Mouse (Mus musculus) heart, embryonic 16.5 days (tissue): ENCODE results near the gene Rps16. TPM values are rescaled to one million over a fixed set of nuclear protein-coding genes. Genes with fewer than 3 reads are reported as not detected.

Experiments
- ATAC-seq: fragments of 200-750 bp; cut with Nextera tagmentation; replicated peaks from 2 replicates; pipeline ENCODE4 v1.8.0; 2017; ENCODE audit warnings: moderate number of reproducible peaks; ENCODE audit not compliant: insufficient read depth, low FRiP score; ENCODE audit errors: extremely low read depth
- H3K27ac ChIP-seq: fragments of 300-500 bp; sonication (generic); 2 replicates; pipeline ENCODE4 v1.5.1; 2014; ENCODE audit warnings: mild to moderate bottlenecking, low read length, control low read depth, moderate library complexity
- H3K27me3 ChIP-seq: fragments of 300-500 bp; sonication (generic); 2 replicates; pipeline ENCODE4 v1.6.1; 2014; ENCODE audit warnings: low read length, mixed read lengths; ENCODE audit not compliant: control insufficient read depth, insufficient read depth
- H3K36me3 ChIP-seq: fragments of 300-500 bp; sonication (generic); 2 replicates; pipeline ENCODE4 v1.6.1; 2014; ENCODE audit not compliant: control insufficient read depth, insufficient read depth
- H3K4me1 ChIP-seq: fragments of 300-500 bp; sonication (generic); 2 replicates; pipeline ENCODE4 v1.6.1; 2014; ENCODE audit warnings: low read length, mixed read lengths; ENCODE audit not compliant: control insufficient read depth, insufficient read depth
- H3K4me2 ChIP-seq: fragments of 300-500 bp; sonication (generic); 2 replicates; pipeline ENCODE4 v1.6.1; 2014; ENCODE audit warnings: low read depth, mild to moderate bottlenecking, control low read depth, low read length
- H3K4me3 ChIP-seq: fragments of 300-500 bp; sonication (generic); 2 replicates; pipeline ENCODE4 v1.5.1; 2014; ENCODE audit warnings: mild to moderate bottlenecking, control low read depth, low read length
- H3K9ac ChIP-seq: fragments of 300-500 bp; sonication (generic); 2 replicates; pipeline ENCODE4 v1.6.1; 2014; ENCODE audit warnings: low read length, control low read depth
- H3K9me3 ChIP-seq: fragments of 300-500 bp; sonication (generic); replicated peaks from 2 replicates; pipeline ENCODE4 v1.6.1; 2016; ENCODE audit warnings: low read length; ENCODE audit not compliant: control insufficient read depth
- WGBS: fragments of 180-500 bp; shearing (Covaris S2); extraction: QIAGEN DNeasy Blood & Tissue Kit; methylation state at CpG from one replicate; pipeline ENCODE4 v1.1.7; 2014; 5-methylcytosine and 5-hydroxymethylcytosine counted together
- polyA plus RNA-seq: library from polyadenylated mRNA; unstranded; fragments of >200 nt; fragmentation: Nextera tagmentation; extraction: Ambion mirVana; gene quantifications from 2 replicates; pipeline ENCODE4 v1.2.1, GENCODE M21; 2015

The Rps16 gene
- polyA plus RNA-seq, 1 experiment from 2014 or later: 506 TPM

GRCm38 (mm10) chr7:28401942-28402341 lies 51.5 kb downstream of the Rps16 start:
- Histone ChIP-seq H3K4me1 (no peaks in the 10 kb centered on the region), H3K36me3 (peaks cover 80% of the 10 kb centered on the region), H3K9me3 (no peaks in the 10 kb centered on the region), H3K27me3 (no peaks in the 10 kb centered on the region), H3K4me2 (no peak overlapping the region), H3K27ac (no peak overlapping the region), H3K4me3 (no peak overlapping the region), H3K9ac (no peak overlapping the region)
- ATAC-seq: no peak
- WGBS: 65% methylated on average over 3 of the region's 3 CpGs

Other genes with a start within 250 kb of the Rps16 start
- 0.05 and 0.12 TPM in 2 replicates for gene 9530053A07Rik, start 221.2 kb upstream of the Rps16 start, polyA plus RNA-seq
- gene Fbl, start 180.9 kb upstream of the Rps16 start, polyA plus RNA-seq: 62.4 and 71.5 TPM in 2 replicates
- 7.7 and 8.9 TPM in 2 replicates for gene Dyrk1b, start 171.2 kb upstream of the Rps16 start, polyA plus RNA-seq
- gene Eid2, start 82.8 kb upstream of the Rps16 start, polyA plus RNA-seq: 0.68 and 0.94 TPM in 2 replicates
- 6.6 and 7.3 TPM in 2 replicates for gene Eid2b, start 72.9 kb upstream of the Rps16 start, polyA plus RNA-seq
- not detected in 2 replicates for gene Selenov, start 59.5 kb upstream of the Rps16 start, polyA plus RNA-seq
- gene Dll3, start 48.4 kb upstream of the Rps16 start, polyA plus RNA-seq: 0.16 and 0.17 TPM in 2 replicates
- 130 and 132 TPM in 2 replicates for gene Timm50, start 38.6 kb upstream of the Rps16 start, polyA plus RNA-seq
- 62.8 and 66.2 TPM in 2 replicates for gene Supt5, start 11.9 kb upstream of the Rps16 start, polyA plus RNA-seq
- gene Plekhg2, start 21.9 kb downstream of the Rps16 start, polyA plus RNA-seq: 35.8 and 41.8 TPM in 2 replicates
- gene Zfp36, start 29.6 kb downstream of the Rps16 start, polyA plus RNA-seq: 15.4 and 18.5 TPM in 2 replicates
- gene Med29, start 42.1 kb downstream of the Rps16 start, polyA plus RNA-seq: 41.3 and 50.1 TPM in 2 replicates
- gene Paf1, start 42.3 kb downstream of the Rps16 start, polyA plus RNA-seq: 78.9 and 79.9 TPM in 2 replicates
- 17.9 and 32.7 TPM in 2 replicates for gene Gmfg, start 86.8 kb downstream of the Rps16 start, polyA plus RNA-seq
- 0.72 and 0.80 TPM in 2 replicates for gene Lrfn1, start 101.3 kb downstream of the Rps16 start, polyA plus RNA-seq
- not detected in 2 replicates for gene Ifnl2, start 159.8 kb downstream of the Rps16 start, polyA plus RNA-seq
- gene Ifnl3, start 172.2 kb downstream of the Rps16 start, polyA plus RNA-seq: not detected in 2 replicates
- not detected in 2 replicates for gene Sycn, start 190.2 kb downstream of the Rps16 start, polyA plus RNA-seq
- gene Nccrp1, start 196.6 kb downstream of the Rps16 start, polyA plus RNA-seq: not detected in 2 replicates
- gene Samd4b, start 247.5 kb downstream of the Rps16 start, polyA plus RNA-seq: 16.0 and 20.6 TPM in 2 replicates
- gene Pak4, start 247.5 kb downstream of the Rps16 start, polyA plus RNA-seq: 25.1 and 30.0 TPM in 2 replicates